Mouse (Mus musculus): ENCODE results near the gene Eomes. TPM values are rescaled to one million over a fixed set of nuclear protein-coding genes. Genes with fewer than 3 reads are reported as not detected.
A peak's percentile ranks its signal among the peaks of the same experiment; 100 is the strongest.

Gene Eomes
- polyA plus RNA-seq, 1 experiment from 2014 or later = not detected

DNA sequence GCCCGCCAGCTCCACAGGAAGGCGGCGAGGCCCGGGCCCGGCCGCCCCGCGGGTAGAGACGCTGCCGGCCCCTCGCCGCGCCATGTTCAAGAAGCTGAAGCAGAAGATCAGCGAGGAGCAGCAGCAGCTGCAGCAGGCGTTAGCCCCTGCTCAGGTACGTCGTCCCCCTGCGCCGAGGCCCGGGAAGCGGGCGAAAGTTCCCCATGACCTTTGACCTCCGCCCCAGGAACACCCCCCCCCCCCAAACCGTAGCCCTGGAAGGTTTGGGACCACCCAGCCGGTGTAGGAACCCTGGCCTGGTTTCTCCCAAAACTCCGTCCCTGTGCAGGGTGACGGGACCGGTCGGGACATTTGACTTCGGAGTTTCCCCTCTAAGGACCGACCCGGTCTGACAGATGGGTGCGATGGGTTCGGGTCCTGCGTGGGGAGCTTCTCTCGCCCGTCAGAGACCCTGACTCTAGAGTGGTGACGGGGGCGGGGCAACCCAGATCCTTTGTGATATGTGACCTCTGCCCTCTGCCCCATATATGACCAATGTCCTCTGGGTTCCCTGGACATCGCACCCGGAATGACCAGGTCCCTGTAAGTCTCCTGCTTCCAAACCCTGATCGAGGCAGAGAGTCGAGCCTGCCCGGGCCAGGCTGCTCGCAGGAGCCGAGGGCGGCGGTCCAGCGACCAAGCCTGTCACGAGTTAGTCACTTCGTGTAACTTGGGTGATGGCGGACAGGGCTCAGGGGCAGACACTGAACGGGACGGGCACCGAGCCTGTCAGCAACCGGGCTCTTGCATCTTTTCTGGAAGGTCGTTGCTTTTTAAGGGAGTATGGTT, 28.6 kb downstream of the Eomes start:
- Histone ChIP-seq H3K4me1 (peaks cover 39% of the 10 kb centered on the region), H3K4me3 (replicated peaks) (peak overlapping the region; percentile 75), H3K36me3 (no peaks in the 10 kb centered on the region), H3K9ac (replicated peaks) (peak overlapping the region; percentile 88), H3K27me3 (replicated peaks) (no peaks in the 10 kb centered on the region), H3K4me2 (peak overlapping the region; percentile 98), H3K9me3 (replicated peaks) (no peaks in the 10 kb centered on the region), H3K27ac (replicated peaks) (peak overlapping the region; percentile 76)
- peak; percentile 62 for ATAC-seq (ENCODE audit: low FRiP score)
- under 1% methylated on average over 46 of the region's 57 CpGs for WGBS

DNA sequence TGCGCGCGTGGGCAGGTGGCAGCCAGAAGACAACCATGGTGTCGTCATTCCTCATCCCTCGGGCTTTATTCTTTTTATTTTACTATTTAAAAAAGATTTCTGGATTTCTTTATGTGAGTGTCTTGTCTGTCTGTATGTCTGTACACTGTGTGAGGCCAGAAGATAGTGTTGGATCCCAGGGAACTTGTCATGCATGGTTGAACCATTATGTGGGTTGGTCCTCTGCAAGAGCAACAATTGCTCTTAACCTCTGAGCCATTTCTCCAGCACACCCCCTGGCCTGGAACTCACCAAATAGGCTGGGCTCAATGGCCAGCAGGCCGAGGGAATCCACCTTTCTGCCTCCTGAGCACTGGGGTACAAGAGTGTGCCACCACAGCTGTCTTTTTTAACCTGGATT, 29.5 kb downstream of the Eomes start:
- Histone ChIP-seq H3K27ac (replicated peaks) (no peak overlapping the region), H3K36me3 (no peaks in the 10 kb centered on the region), H3K4me2 (peak overlapping the region; percentile 98), H3K4me1 (peaks cover 39% of the 10 kb centered on the region), H3K9me3 (replicated peaks) (no peaks in the 10 kb centered on the region), H3K4me3 (replicated peaks) (peak overlapping the region; percentile 75), H3K27me3 (replicated peaks) (no peaks in the 10 kb centered on the region), H3K9ac (replicated peaks) (peak overlapping the region; percentile 88; the same call in 1 of the 2 replicates)
- ATAC-seq (ENCODE audit: low FRiP score) = no peak
- 79% methylated on average over 6 of the region's 6 CpGs for WGBS

DNA sequence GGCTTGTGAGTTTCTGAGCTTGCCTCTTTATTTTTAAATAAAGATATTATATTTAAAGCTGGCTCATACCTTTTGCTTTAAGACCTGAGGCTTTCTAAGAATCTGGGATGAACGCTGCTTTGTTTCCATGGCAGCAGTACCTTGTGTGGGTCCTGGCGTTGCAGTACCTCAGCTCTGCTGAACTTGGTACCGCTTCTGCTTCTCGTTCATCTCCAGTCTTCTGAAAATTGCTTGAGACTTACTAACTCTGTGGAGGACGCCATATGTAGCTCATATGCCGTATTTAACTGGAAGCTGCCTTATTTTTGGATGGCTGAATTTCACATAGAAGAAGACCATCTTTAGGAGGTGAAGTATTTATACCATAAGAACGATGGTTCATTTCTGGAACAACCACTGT, 30.6 kb downstream of the Eomes start:
- H3K4me2 ChIP-seq = no peak overlapping the region
- WGBS = 89% methylated on average over 7 of the region's 7 CpGs
- H3K9ac ChIP-seq (replicated peaks) = 0 out of 2 replicates have a peak overlapping the region, but pooled peaks have one; percentile 20
- peaks cover 39% of the 10 kb centered on the region for H3K4me1 ChIP-seq
- no peak overlapping the region for H3K27ac ChIP-seq (replicated peaks)
- H3K27me3 ChIP-seq (replicated peaks) = no peaks in the 10 kb centered on the region
- ATAC-seq (ENCODE audit: low FRiP score) = no peak
- H3K4me3 ChIP-seq (replicated peaks) = no peak overlapping the region
- H3K36me3 ChIP-seq = no peaks in the 10 kb centered on the region
- no peaks in the 10 kb centered on the region for H3K9me3 ChIP-seq (replicated peaks)

DNA sequence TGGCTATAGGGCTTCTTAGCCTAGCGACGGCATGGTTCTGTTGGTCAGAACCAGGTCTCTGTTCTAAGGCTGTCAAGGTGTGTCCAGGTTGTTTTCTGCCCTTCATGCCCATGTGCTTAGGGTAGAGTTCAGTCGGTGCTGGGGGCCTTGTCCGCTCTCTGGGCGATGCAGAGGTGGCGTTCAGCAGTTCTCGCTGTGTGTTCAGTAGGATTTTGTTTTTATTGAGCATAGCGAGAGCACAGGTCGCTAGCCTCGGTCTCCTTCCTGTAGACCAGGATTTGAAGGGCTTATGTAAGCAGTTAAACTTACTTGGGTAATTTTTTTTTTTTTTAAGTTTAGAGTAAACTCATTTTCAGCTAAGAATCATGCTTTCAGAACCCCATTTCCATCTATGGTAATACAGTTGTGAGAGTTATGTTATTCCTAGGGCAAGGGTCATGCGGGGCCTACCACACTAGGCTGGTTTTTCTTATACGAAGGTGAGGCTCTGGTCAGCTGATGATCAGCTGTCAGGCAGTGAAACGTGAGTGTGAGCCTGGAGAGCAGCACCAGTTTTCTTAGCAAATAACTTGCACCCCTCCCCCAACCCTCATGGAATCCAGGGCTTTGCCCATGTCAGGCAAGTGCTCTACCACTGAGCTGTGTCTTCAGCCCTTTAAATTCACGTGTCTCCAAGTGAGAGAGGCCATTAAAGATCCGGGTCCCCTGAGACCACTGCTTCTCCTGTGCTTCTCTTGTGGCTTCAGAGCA, 33.1 kb downstream of the Eomes start:
- Histone ChIP-seq H3K4me3 (replicated peaks) (no peak overlapping the region), H3K36me3 (peaks cover 14% of the 10 kb centered on the region), H3K4me2 (no peak overlapping the region), H3K27ac (replicated peaks) (no peak overlapping the region), H3K9ac (replicated peaks) (no peak overlapping the region), H3K9me3 (replicated peaks) (no peaks in the 10 kb centered on the region), H3K27me3 (replicated peaks) (no peaks in the 10 kb centered on the region), H3K4me1 (peaks cover 31% of the 10 kb centered on the region)
- WGBS = 81% methylated on average over 15 of the region's 15 CpGs
- ATAC-seq (ENCODE audit: low FRiP score) = no peak

DNA sequence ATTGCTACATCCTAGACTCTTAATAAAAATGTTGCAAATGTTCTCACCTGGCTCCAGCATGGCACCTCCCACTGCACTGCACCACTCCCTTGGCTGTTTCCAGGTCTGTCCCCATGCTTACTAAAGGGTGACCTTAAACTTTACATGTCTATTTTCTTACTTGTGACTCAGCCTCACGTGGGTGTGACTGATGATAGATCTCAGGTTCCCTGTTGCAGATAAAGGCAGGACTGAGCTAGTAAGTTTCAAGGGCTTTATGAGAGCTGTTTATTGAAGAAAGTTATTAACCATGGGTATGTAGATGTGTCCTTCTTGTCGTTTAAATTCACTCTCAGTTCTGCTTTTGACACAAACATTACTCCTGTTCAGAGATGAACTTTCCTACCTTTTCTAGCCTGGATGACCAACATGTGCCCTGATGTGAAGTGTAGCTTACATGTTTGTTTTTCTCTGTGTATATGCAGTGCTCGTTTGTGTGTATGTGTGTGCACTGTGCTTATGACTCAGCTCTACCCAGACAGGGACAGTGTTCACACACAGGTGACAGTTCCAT, 34.7 kb downstream of the Eomes start:
- H3K9me3 ChIP-seq (replicated peaks) = no peaks in the 10 kb centered on the region
- H3K27me3 ChIP-seq (replicated peaks) = no peaks in the 10 kb centered on the region
- no peak overlapping the region for H3K9ac ChIP-seq (replicated peaks)
- H3K4me2 ChIP-seq = no peak overlapping the region
- no peak for ATAC-seq (ENCODE audit: low FRiP score)
- peaks cover 21% of the 10 kb centered on the region for H3K4me1 ChIP-seq
- H3K27ac ChIP-seq (replicated peaks) = no peak overlapping the region
- 89% methylated on average over 3 of the region's 3 CpGs for WGBS
- H3K4me3 ChIP-seq (replicated peaks) = no peak overlapping the region
- peaks cover 14% of the 10 kb centered on the region for H3K36me3 ChIP-seq

DNA sequence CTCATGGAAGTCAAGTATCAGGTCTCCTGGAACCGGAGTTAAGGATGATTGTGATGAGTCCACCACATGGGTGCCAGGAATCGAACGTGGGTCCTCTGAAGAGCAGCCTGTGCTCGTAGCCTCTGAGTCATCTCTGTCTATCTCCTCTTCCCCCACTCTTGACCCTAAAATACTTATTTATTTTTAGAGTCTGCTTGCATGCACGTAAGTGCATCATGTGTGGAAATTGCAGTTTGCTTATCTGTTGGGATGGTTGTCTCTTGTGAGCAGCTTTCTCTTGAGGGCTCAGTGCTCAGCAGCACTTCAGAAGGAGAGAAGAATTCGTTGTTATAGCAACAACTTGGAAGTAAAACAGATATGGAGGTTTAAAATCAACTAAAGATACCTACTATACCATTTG, 37.5 kb downstream of the Eomes start:
- 95% methylated on average over 6 of the region's 6 CpGs for WGBS
- H3K27me3 ChIP-seq (replicated peaks) = no peaks in the 10 kb centered on the region
- no peak overlapping the region for H3K4me2 ChIP-seq
- ATAC-seq (ENCODE audit: low FRiP score) = no peak
- H3K36me3 ChIP-seq = peaks cover 14% of the 10 kb centered on the region
- H3K4me1 ChIP-seq = peaks cover 10% of the 10 kb centered on the region; the same call in 1 of the 2 replicates
- H3K9ac ChIP-seq (replicated peaks) = no peak overlapping the region
- H3K9me3 ChIP-seq (replicated peaks) = no peaks in the 10 kb centered on the region
- H3K27ac ChIP-seq (replicated peaks) = no peak overlapping the region
- no peak overlapping the region for H3K4me3 ChIP-seq (replicated peaks)

DNA sequence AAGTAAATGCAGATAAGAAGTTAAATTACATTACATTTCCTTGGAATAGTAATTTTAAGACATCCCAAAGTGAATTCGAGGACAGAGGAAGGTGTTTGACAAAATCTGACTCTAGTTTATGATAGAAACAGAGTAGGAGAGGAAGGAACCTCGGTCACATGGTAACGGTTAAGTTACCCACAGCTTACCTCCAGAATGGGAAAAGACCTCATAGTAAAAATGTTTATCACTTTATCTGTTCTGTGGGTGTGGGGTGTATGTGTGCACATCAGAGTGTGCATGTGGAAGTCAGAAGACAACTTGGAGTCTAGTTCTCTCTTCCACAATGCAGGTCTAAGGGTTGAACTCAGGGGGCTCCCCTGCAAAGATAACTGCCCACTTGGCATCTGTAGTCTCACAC, 38.1 kb downstream of the Eomes start:
- ATAC-seq (ENCODE audit: low FRiP score) = no peak
- WGBS = 93% methylated on average over 3 of the region's 3 CpGs
- H3K9me3 ChIP-seq (replicated peaks) = no peaks in the 10 kb centered on the region
- no peak overlapping the region for H3K9ac ChIP-seq (replicated peaks)
- no peak overlapping the region for H3K27ac ChIP-seq (replicated peaks)
- no peak overlapping the region for H3K4me2 ChIP-seq
- no peaks in the 10 kb centered on the region for H3K27me3 ChIP-seq (replicated peaks)
- no peak overlapping the region for H3K4me3 ChIP-seq (replicated peaks)
- H3K36me3 ChIP-seq = peaks cover 14% of the 10 kb centered on the region
- 0 out of 2 replicates have a peak, but pooled peaks cover 4% of the 10 kb centered on the region for H3K4me1 ChIP-seq

DNA sequence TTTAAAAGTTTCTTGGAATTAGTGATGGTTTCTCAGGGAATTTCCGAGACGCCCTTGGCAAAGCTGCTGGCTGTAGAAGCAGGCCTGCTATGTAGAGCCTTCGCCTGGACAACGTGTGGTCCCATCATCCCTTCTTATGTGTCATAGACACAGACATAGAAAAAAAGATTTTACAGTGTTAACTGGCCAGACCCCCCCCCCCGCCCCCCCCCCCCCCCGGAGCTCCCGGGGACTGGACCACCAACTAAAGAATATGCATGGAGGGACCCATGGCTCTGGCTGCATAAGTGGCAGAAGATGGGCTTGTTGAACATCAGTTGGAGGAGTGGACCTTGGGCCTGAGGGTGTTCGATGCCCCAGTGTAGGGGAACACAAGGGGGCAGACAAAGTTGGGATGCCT, 39.6 kb downstream of the Eomes start:
- Histone ChIP-seq H3K27ac (replicated peaks) (no peak overlapping the region), H3K27me3 (replicated peaks) (no peaks in the 10 kb centered on the region), H3K4me1 (0 out of 2 replicates have a peak, but pooled peaks cover 4% of the 10 kb centered on the region), H3K36me3 (peaks cover 14% of the 10 kb centered on the region), H3K9ac (replicated peaks) (no peak overlapping the region), H3K9me3 (replicated peaks) (no peaks in the 10 kb centered on the region), H3K4me3 (replicated peaks) (no peak overlapping the region), H3K4me2 (no peak overlapping the region)
- ATAC-seq (ENCODE audit: low FRiP score) = no peak
- WGBS = 80% methylated on average over 8 of the region's 8 CpGs

DNA sequence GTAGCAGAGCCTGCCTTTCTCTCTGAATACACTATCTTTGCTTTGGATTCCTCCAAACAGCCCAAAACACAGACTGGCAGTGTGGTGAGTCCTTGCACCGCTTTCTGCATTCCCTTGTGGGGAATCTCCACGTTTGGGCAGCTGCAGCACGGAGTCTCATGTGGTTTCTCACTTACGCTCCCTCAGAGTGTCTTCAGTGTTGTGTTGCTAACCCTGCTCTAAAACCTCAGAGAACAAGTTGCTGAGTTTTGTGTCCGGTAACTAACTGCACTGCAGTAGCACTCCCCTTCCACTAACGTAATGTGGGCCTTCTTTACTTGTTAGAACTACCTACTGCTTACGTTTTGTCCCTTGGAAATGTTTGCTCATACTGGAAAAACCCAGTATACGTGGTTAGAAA, 41.1 kb downstream of the Eomes start:
- WGBS = 68% methylated on average over 8 of the region's 8 CpGs
- Histone ChIP-seq H3K4me1 (0 out of 2 replicates have a peak, but pooled peaks cover 4% of the 10 kb centered on the region), H3K27me3 (replicated peaks) (no peaks in the 10 kb centered on the region), H3K27ac (replicated peaks) (no peak overlapping the region), H3K9ac (replicated peaks) (no peak overlapping the region), H3K4me3 (replicated peaks) (no peak overlapping the region), H3K4me2 (no peak overlapping the region), H3K36me3 (peaks cover 16% of the 10 kb centered on the region), H3K9me3 (replicated peaks) (no peaks in the 10 kb centered on the region)
- ATAC-seq (ENCODE audit: low FRiP score) = no peak

DNA sequence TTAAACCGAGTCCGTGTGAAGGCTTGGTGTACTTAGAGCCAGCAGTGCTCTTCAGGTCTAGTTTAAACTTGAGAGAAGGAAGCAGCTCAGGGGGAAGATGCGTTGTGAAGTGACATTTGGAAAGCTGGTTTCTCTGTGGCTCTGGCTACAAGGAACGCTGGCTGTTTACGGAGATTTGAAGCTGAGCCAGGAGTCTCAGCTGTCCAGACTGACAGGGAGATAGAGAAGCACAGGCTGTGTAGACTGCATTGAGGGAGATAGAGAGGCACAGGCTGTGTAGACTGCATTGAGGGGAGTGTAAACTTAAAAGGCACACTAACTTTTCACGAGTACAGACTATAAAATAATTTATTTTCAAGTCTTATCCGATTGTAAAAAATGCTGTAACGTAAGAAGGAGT, 42.0 kb downstream of the Eomes start:
- 0 out of 2 replicates have a peak, but pooled peaks cover 4% of the 10 kb centered on the region for H3K4me1 ChIP-seq
- no peaks in the 10 kb centered on the region for H3K9me3 ChIP-seq (replicated peaks)
- ATAC-seq (ENCODE audit: low FRiP score) = no peak
- no peak overlapping the region for H3K4me3 ChIP-seq (replicated peaks)
- no peak overlapping the region for H3K4me2 ChIP-seq
- H3K27ac ChIP-seq (replicated peaks) = no peak overlapping the region
- 64% methylated on average over 8 of the region's 8 CpGs for WGBS
- H3K9ac ChIP-seq (replicated peaks) = no peak overlapping the region
- H3K36me3 ChIP-seq = peaks cover 19% of the 10 kb centered on the region
- no peaks in the 10 kb centered on the region for H3K27me3 ChIP-seq (replicated peaks)

DNA sequence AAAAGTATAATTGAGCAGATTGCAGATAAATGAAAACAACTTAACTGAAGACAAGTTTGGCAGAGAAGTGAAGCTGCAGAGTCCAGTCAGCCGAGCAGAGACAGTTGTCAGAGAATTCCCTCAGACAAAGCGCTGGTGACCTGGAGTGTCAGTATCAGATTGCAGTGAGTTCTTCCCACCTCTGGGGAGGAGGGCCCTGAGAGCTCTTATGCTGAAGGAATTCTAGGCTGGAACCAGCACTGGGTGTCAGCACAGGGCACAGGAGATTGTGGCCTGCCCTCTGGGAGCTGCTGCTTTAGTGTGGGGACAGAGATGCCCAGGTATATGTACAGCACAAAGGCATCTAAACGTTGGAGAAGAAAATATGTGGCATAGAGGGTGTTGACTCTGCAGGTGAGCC, 42.8 kb downstream of the Eomes start:
- Histone ChIP-seq H3K27me3 (replicated peaks) (no peaks in the 10 kb centered on the region), H3K36me3 (peaks cover 21% of the 10 kb centered on the region), H3K9ac (replicated peaks) (no peak overlapping the region), H3K4me2 (no peak overlapping the region), H3K27ac (replicated peaks) (no peak overlapping the region), H3K4me1 (0 out of 2 replicates have a peak, but pooled peaks cover 4% of the 10 kb centered on the region), H3K4me3 (replicated peaks) (no peak overlapping the region), H3K9me3 (replicated peaks) (no peaks in the 10 kb centered on the region)
- ATAC-seq (ENCODE audit: low FRiP score) = no peak
- 35% methylated on average over 3 of the region's 3 CpGs for WGBS
